Mouse (Mus musculus): ENCODE measurements around the gene Vps13d. TPM values are rescaled to one million over a fixed set of nuclear protein-coding genes. Genes with fewer than 3 reads are reported as not detected.

Vps13d gene
- 8.6 and 9.7 TPM in 2 replicates for polyA plus RNA-seq (2021; fragmentation: Nextera tagmentation)
- long read RNA-seq, experiment 1, partial matches to known transcripts, result 17 of 31 reads
- long read RNA-seq, experiment 1, other reads (novel, unspliced or antisense), result 14 of 31 reads
- long read RNA-seq, experiment 2, partial matches to known transcripts, result 22 of 46 reads
- long read RNA-seq, experiment 2, other reads (novel, unspliced or antisense), result 24 of 46 reads

DNA sequence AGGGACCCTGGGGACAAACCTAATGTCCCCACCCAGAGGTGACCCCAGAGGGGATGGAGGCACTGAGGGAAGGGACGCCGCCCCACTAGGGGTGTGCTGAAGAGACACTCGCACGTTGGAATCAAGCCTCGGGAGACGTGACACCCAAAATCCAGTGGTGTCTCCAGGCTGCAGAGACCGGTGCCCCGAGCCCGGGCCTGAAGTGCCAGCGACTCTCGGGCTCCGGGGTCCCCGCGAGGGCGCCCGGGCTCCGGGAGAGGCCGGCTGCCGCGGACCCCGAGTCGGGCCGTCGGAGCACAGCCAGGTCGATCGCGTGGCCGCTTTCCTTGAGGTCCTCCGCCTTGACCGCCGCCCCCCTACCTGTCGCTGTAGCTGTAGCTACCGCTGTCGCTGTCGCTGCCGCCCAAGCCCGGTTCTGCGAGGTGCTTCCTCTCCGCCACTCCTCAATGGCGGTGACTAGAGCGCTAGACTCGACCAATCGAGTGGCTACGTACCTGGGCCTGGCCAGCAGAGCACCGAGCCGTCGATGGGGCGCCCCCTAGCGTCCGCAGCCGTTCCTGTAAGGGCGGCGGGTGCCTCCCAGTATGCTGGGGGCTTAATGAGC, at the start of gene Vps13d:
Gene Vps13d, minus strand, starts transcription at position 447 of the 604 bp plus-strand sequence.

Other genes starting within 250 kb of the Vps13d start
- gene Tnfrsf1b, start 51.9 kb upstream of the Vps13d start, polyA plus RNA-seq (2021; fragmentation: Nextera tagmentation), result 0.95 and 1.2 TPM in 2 replicates
- gene Tnfrsf8, start 120.2 kb upstream of the Vps13d start, polyA plus RNA-seq (2021; fragmentation: Nextera tagmentation), result 0.25 and 0.28 TPM in 2 replicates